Mouse (Mus musculus): ENCODE measurements around the gene AC109138.7. TPM values are rescaled to one million over a fixed set of nuclear protein-coding genes. Genes with fewer than 3 reads are reported as not detected.

AC109138.7 gene
- total and polyA plus RNA-seq, 3 experiments, result not detected

DNA sequence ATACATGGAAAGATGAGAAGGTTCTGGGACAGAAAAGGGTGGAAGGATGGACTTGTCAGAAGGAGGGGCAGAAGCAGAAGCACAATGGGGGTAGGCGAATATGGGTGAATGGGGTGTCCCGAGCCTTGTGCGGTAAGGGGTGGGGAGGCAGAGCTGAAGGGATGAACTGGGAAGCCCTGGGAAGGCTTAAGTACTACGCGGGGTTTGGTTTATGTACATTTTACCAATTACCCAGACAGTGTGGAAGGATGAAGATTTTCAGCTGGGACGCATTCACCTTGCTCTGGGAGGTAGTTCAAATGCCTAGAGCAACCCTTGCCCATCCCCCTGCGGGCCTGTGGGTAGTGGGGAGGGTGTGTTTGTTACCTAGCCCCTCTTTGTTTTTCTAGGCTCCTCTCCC is 12.0 kb upstream of the AC109138.7 start:
- H3K4me1 ChIP-seq (ENCODE audit: control insufficient read depth in 1 of 2, insufficient read depth in 2 of 2), result peaks cover 10 to 52% of the 10 kb centered on the region in 2 experiments
- no peaks in the 10 kb centered on the region for H3K9me3 ChIP-seq (replicated peaks; ENCODE audit: low read length)
- in situ Hi-C loops (cut with MboI; ENCODE audit: low pct_ligation_motif_present, low pct_unique_long_range_greater_than_20kb, low sequenced_read_pairs), result loop anchor here (5.0 kb wide), 2 partner anchors 35 to 75 kb away; partner anchors contain the start of gene Aip
- dilution Hi-C loops (cut with MboI; ENCODE audit: extremely low pct_ligation_motif_present, extremely low pct_unique_long_range_greater_than_20kb, low sequenced_read_pairs), result no loop called here
- no peak overlapping the region for H3K27ac ChIP-seq (ENCODE audit: insufficient read depth, low read depth)
- H3K9ac ChIP-seq (ENCODE audit: insufficient read depth, low read depth), result 0 out of 2 replicates have a peak overlapping the region, but pooled peaks have one; percentile 43
- DNase-seq (ENCODE audit: extremely low read depth), result no peak
- H3K79me2 ChIP-seq (replicated peaks; ENCODE audit: control insufficient read depth, extremely low read depth, insufficient read depth, poor library complexity, severe bottlenecking), result peaks cover 12% of the 10 kb centered on the region; the same call in 1 of the 2 replicates
- TF ChIP-seq POLR2A (IDR thresholded peaks at IDR 0.05; ENCODE audit: low read depth, low read length) (no peak), ZMIZ1 (IDR thresholded peaks at IDR 0.05; ENCODE audit: low read depth, low read length) (no peak), TCF12 (IDR thresholded peaks at IDR 0.05; ENCODE audit: low read depth, low read length) (no peak), ETS1 (conservative IDR thresholded peaks at IDR 0.05; ENCODE audit: low read depth, low read length) (no peak), MXI1 (IDR thresholded peaks at IDR 0.05; ENCODE audit: low read depth, low read length) (no peak), MAZ (IDR thresholded peaks at IDR 0.05; ENCODE audit: low read depth, low read length) (no peak), EP300 (IDR thresholded peaks at IDR 0.05; ENCODE audit: low read length) (no peak), POLR2AphosphoS2 (IDR thresholded peaks at IDR 0.05; ENCODE audit: low read depth, low read length) (no peak), ZNF384 (IDR thresholded peaks at IDR 0.05; ENCODE audit: low read depth, low read length) (no peak), UBTF (IDR thresholded peaks at IDR 0.05; ENCODE audit: low read depth, low read length) (no peak), NRF1 (IDR thresholded peaks at IDR 0.05; ENCODE audit: low read depth, low read length) (no peak)
- H3K27me3 ChIP-seq (replicated peaks), result peaks cover 5% of the 10 kb centered on the region
- peak overlapping the region in 1 of 3 experiments; percentile 82 for H3K4me3 ChIP-seq (replicated peaks in 1 of 3; ENCODE audit: low read depth in 2 of 3, low read length in 2 of 3, poor library complexity in 1 of 3)
- H3K4me2 ChIP-seq (ENCODE audit: insufficient read depth, low read depth, poor library complexity, severe bottlenecking), result peak overlapping the region; percentile 44
- H3K36me3 ChIP-seq (replicated peaks in 1 of 2; ENCODE audit: control insufficient read depth in 1 of 2, insufficient read depth in 1 of 2, low read length in 1 of 2), result peaks cover 19 to 34% of the 10 kb centered on the region in 2 experiments

DNA sequence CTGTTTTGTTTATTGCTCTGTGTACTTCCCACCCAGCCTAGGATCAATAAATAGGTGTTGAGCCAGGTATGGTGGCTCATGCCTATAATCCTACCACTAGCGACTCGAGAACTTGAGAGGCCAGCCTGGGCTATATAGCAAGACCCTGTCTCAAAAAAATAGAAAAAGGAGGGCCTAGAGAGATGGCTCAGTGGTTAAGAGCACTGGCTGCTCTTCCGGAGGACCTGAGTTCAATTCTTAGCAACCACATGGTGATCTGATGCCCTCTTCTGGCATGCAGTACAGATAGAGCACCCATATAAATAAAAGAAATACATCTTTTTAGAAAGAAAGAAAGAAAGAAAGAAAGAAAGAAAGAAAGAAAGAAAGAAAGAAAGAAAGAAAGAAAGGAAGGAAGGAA is 11.0 kb upstream of the AC109138.7 start:
- no peak for DNase-seq (ENCODE audit: extremely low read depth)
- no peaks in the 10 kb centered on the region for H3K9me3 ChIP-seq (replicated peaks; ENCODE audit: low read length)
- H3K27me3 ChIP-seq (replicated peaks), result peaks cover 5% of the 10 kb centered on the region
- H3K36me3 ChIP-seq (replicated peaks in 1 of 2; ENCODE audit: control insufficient read depth in 1 of 2, insufficient read depth in 1 of 2, low read length in 1 of 2), result peaks cover 12 to 25% of the 10 kb centered on the region in 2 experiments
- H3K4me2 ChIP-seq (ENCODE audit: insufficient read depth, low read depth, poor library complexity, severe bottlenecking), result no peak overlapping the region
- H3K79me2 ChIP-seq (replicated peaks; ENCODE audit: control insufficient read depth, extremely low read depth, insufficient read depth, poor library complexity, severe bottlenecking), result peaks cover 12% of the 10 kb centered on the region; the same call in 1 of the 2 replicates
- dilution Hi-C loops (cut with MboI; ENCODE audit: extremely low pct_ligation_motif_present, extremely low pct_unique_long_range_greater_than_20kb, low sequenced_read_pairs) (no loop called here), in situ Hi-C loops (cut with MboI; ENCODE audit: low pct_ligation_motif_present, low pct_unique_long_range_greater_than_20kb, low sequenced_read_pairs) (loop anchor here (5.0 kb wide), 2 partner anchors 34 to 76 kb away; partner anchors contain the start of gene Aip)
- no peak for TF ChIP-seq MEF2A (IDR thresholded peaks at IDR 0.05; ENCODE audit: borderline replicate concordance, low read depth, low read length)
- peak in 1 of 2 experiments; percentile 58; a peak in 2 of 4 replicates for TF ChIP-seq CTCF (conservative IDR thresholded peaks at IDR 0.05 in 1 of 2, IDR thresholded peaks at IDR 0.05 in 1 of 2; ENCODE audit: low read depth in 2 of 2, low read length in 2 of 2)
- peak; percentile 28; the same call in 1 of the 2 replicates for TF ChIP-seq ZC3H11A (IDR thresholded peaks at IDR 0.05; ENCODE audit: low read depth, low read length)
- TF ChIP-seq UBTF (IDR thresholded peaks at IDR 0.05; ENCODE audit: low read depth, low read length), result no peak
- TF ChIP-seq RAD21 (IDR thresholded peaks at IDR 0.05; ENCODE audit: low read depth, low read length), result peak; percentile 52
- no peak for TF ChIP-seq E2F4 (IDR thresholded peaks at IDR 0.05; ENCODE audit: insufficient replicate concordance, low read depth, low read length)
- 0 out of 2 replicates have a peak, but pooled peaks have one; percentile 24 for TF ChIP-seq ELF1 (IDR thresholded peaks at IDR 0.05; ENCODE audit: low read depth, low read length)
- TF ChIP-seq SMC3 (IDR thresholded peaks at IDR 0.05; ENCODE audit: low read depth, low read length), result peak; percentile 45
- peak; percentile 26; the same call in 1 of the 2 replicates for TF ChIP-seq ZNF384 (IDR thresholded peaks at IDR 0.05; ENCODE audit: low read depth, low read length)
- H3K27ac ChIP-seq (ENCODE audit: insufficient read depth, low read depth), result no peak overlapping the region
- H3K9ac ChIP-seq (ENCODE audit: insufficient read depth, low read depth), result no peak overlapping the region
- peaks cover 15 to 51% of the 10 kb centered on the region in 2 experiments for H3K4me1 ChIP-seq (ENCODE audit: control insufficient read depth in 1 of 2, insufficient read depth in 2 of 2)
- H3K4me3 ChIP-seq (replicated peaks in 1 of 3; ENCODE audit: low read depth in 2 of 3, low read length in 2 of 3, poor library complexity in 1 of 3), result no peak overlapping the region
